Mouse (Mus musculus): ENCODE measurements around the gene Atxn1l.

DNA sequence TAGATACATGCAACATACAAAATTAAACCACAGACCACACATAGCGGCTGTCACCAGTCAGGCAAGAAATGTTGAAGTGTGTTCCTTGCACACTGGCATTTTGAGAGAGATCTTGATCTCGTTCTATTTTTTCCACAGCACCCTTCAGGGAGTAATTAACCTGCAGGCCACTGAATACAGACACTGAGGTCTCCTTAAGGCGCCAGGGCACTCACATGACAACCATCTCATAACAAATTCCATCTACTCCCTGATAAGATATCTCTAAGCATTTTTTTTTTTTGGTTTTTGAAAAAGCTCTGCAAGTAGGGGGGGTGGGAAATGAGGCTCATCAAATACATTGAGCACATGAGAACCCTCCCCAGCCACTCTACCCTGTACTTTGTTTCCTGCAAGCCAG, 19.3 kb upstream of the Atxn1l start:
- TF ChIP-seq CTCF (IDR thresholded peaks at IDR 0.05; ENCODE audit: low read depth) (no peak), EP300 (IDR thresholded peaks at IDR 0.05; ENCODE audit: low read depth) (no peak)

Measured in heart, postnatal 0 days (tissue).